Mouse (Mus musculus) heart, embryonic 14.5 days (tissue): ENCODE measurements around the gene Boc. TPM values are rescaled to one million over a fixed set of nuclear protein-coding genes. Genes with fewer than 3 reads are reported as not detected.
"Not testable (repeated sequence)": the region's sequence is repeated elsewhere in the genome, so short reads cannot be mapped to it uniquely, and the experiment has no call there.

Experiments
- ATAC-seq: fragments of 200-750 bp; cut with Nextera tagmentation; 2 replicates; pipeline ENCODE4 v1.8.0; 2017; ENCODE audit warnings: low read depth, moderate TSS enrichment; ENCODE audit not compliant: insufficient number of reproducible peaks, insufficient read depth, low FRiP score
- H3K27ac ChIP-seq, 2 experiments: fragments of 200-500 bp in 1 of 2; fragments of 300-500 bp in 1 of 2; sonication (generic) in 1 of 2; replicated peaks in 1 of 2; 2 replicates each; pipeline ENCODE4 v1.5.1; 2012 to 2014; ENCODE audit warnings: low read depth in 2 of 2, low read length in 2 of 2, control low read depth in 1 of 2, mild to moderate bottlenecking in 1 of 2, mixed read lengths in 1 of 2; ENCODE audit not compliant: control insufficient read depth in 1 of 2, insufficient read depth in 1 of 2
- H3K27me3 ChIP-seq: fragments of 300-500 bp; sonication (generic); 2 replicates; pipeline ENCODE4 v1.6.1; 2014; ENCODE audit warnings: mild to moderate bottlenecking, low read length, control low read depth; ENCODE audit not compliant: control insufficient read depth, insufficient read depth
- H3K36me3 ChIP-seq: fragments of 300-500 bp; sonication (generic); 2 replicates; pipeline ENCODE4 v1.6.1; 2014; ENCODE audit warnings: mild to moderate bottlenecking, control low read depth, low read length, mixed read lengths; ENCODE audit not compliant: control insufficient read depth, insufficient read depth
- H3K4me1 ChIP-seq, 2 experiments: fragments of 200-500 bp in 1 of 2; fragments of 300-500 bp in 1 of 2; sonication (generic) in 1 of 2; 2 replicates each; pipeline ENCODE4 v1.6.1; 2012 to 2014; ENCODE audit warnings: low read length in 2 of 2, control low read depth in 1 of 2, mixed read lengths in 1 of 2; ENCODE audit not compliant: control insufficient read depth in 2 of 2, insufficient read depth in 2 of 2
- H3K4me2 ChIP-seq: fragments of 300-500 bp; sonication (generic); 2 replicates; pipeline ENCODE4 v1.6.1; 2014; ENCODE audit warnings: mild to moderate bottlenecking, low read length
- H3K4me3 ChIP-seq, 2 experiments: fragments of 200-500 bp in 1 of 2; fragments of 300-500 bp in 1 of 2; sonication (generic) in 1 of 2; 2 replicates each; pipeline ENCODE4 v1.5.1; 2012 to 2014; ENCODE audit warnings: low read length in 2 of 2, mild to moderate bottlenecking in 2 of 2, control low read depth in 1 of 2, low read depth in 1 of 2, moderate library complexity in 1 of 2; ENCODE audit not compliant: control insufficient read depth in 1 of 2, insufficient read depth in 1 of 2
- H3K9ac ChIP-seq: fragments of 300-500 bp; sonication (generic); 2 replicates; pipeline ENCODE4 v1.6.1; 2014; ENCODE audit warnings: mild to moderate bottlenecking, low read length
- H3K9me3 ChIP-seq: fragments of 300-500 bp; sonication (generic); 2 replicates; pipeline ENCODE4 v1.6.1; 2016; ENCODE audit warnings: low read length, control low read depth; ENCODE audit not compliant: control insufficient read depth
- WGBS: fragments of 180-500 bp; shearing (Covaris S2); extraction: QIAGEN DNeasy Blood & Tissue Kit; methylation state at CpG from one replicate; pipeline ENCODE4 v1.1.7; 2014; 5-methylcytosine and 5-hydroxymethylcytosine counted together
- polyA plus RNA-seq: library from polyadenylated mRNA; unstranded; fragments of >200 nt; fragmentation: Nextera tagmentation; extraction: Ambion mirVana; gene quantifications from 2 replicates; pipeline ENCODE4 v1.2.1, GENCODE M21; 2014

Boc gene
- polyA plus RNA-seq, 1 experiment from 2014 or later = 7.6 TPM

DNA sequence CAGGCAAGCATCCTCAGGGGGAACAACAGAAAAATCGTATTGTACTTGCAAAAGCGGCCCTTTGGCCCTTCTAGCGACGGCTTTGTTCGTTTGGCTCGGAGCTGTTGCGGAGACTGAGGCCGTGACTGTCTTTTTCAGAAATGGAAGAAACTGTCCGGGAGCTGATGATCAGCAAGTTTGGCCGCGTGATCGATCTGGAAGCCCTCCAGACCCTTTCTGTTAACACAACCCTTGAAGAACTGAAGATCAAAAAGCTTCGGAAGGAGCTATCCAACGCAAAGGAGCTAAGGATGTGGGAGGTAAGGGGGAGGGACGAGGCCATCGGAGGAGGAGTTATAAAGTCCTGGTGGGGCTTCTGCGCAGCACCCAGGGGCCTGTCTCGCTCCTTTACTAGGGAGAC is 79.9 kb downstream of the Boc start:
- H3K4me2 ChIP-seq = peak overlapping the region; percentile 26
- ATAC-seq = no peak
- peaks cover 3% of the 10 kb centered on the region in 2 experiments; a peak in 1 of 4 replicates for H3K4me1 ChIP-seq
- H3K36me3 ChIP-seq = no peaks in the 10 kb centered on the region
- H3K9ac ChIP-seq = no peak overlapping the region
- 0 out of 2 replicates have a peak, but pooled peaks cover 3% of the 10 kb centered on the region for H3K27me3 ChIP-seq
- no peak overlapping the region for H3K4me3 ChIP-seq
- no peak overlapping the region for H3K27ac ChIP-seq
- no peaks in the 10 kb centered on the region for H3K9me3 ChIP-seq
- WGBS = 29% methylated on average over 18 of the region's 18 CpGs

DNA sequence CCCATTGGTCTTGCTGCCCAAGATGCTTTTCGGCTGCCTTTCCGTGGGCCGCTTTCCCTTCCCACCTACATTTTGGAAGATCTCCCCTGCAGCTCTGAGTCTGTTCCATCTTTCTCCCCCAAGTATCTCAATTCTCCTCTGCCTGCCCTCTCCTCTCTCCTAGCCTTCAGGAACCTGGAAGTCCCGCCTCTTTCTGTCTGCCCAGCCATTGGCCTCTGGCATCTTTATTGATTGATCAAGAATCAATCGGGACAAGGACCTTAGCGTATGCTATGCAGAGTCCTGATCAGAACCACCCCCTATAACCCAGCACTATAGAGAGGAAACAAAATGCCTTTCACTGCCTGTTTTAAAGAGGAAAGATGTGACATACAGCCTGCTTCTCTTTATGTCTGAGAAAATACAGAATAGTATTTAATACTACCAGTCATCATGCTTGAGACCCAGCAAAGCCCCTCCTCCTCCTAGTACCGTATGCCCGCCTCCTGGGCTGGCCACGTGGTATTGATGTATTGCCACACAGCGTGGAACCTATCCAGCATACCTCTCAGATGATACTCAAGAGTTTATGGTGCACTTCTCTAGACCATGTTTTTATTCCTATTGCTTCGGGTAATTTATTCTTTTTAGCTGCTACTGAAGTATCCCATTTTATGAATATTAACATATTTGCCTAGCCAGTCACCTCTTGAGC is 82.9 kb downstream of the Boc start:
- Histone ChIP-seq H3K4me1 (0 out of 4 replicates have a peak, but pooled peaks cover 0 to 3% of the 10 kb centered on the region in 2 experiments), H3K27me3 (no peaks in the 10 kb centered on the region), H3K9me3 (no peaks in the 10 kb centered on the region), H3K4me3 (no peak overlapping the region), H3K36me3 (no peaks in the 10 kb centered on the region), H3K27ac (no peak overlapping the region), H3K9ac (no peak overlapping the region), H3K4me2 (no peak overlapping the region)
- 80% methylated on average over 11 of the region's 11 CpGs for WGBS
- ATAC-seq = no peak

DNA sequence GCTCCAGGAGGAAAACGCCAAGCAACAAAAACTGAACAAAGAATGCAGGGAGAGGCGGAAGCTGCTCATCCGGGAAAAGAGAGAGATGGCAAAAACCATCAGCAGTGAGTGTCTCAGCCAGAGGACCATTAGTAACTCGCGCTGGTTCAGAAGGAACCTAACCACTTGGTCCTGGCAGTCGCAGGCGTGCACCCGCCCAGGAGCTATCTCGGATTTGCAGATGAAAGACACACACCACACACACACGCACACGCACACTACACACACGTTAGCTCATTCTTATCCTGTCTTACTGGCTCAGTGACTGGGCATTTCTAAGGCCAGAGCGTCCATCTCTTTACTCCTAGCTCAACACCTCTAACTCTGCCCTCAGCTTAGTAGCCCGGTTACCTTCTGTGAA is 83.4 kb downstream of the Boc start:
- Histone ChIP-seq H3K4me2 (no peak overlapping the region), H3K9ac (no peak overlapping the region), H3K4me1 (no peaks in the 10 kb centered on the region), H3K27me3 (no peaks in the 10 kb centered on the region), H3K36me3 (no peaks in the 10 kb centered on the region), H3K27ac (no peak overlapping the region), H3K4me3 (no peak overlapping the region), H3K9me3 (no peaks in the 10 kb centered on the region)
- no peak for ATAC-seq
- WGBS = 76% methylated on average over 14 of the region's 14 CpGs

DNA sequence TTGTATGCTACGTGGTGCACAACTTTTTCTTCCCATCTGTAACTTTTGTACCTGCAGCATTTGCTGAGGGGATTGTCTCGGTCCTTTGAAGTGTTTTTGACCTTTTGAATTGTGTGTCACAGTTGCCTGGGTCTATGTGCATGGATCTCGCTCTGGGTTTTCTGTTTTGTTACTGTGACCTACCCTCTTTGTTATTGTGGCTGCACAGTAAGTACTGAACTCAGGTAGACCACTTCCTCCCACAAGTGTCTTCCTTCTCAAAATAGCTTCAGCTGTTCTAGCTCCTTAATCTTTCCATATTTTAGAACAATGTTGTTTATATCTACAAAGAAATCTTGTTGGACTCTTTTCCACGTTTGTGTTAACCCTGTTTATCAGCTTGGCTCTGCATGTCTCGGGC is 97.8 kb downstream of the Boc start:
- 70% methylated on average over 5 of the region's 5 CpGs for WGBS
- no peak overlapping the region for H3K9ac ChIP-seq
- H3K36me3 ChIP-seq = no peaks in the 10 kb centered on the region

DNA sequence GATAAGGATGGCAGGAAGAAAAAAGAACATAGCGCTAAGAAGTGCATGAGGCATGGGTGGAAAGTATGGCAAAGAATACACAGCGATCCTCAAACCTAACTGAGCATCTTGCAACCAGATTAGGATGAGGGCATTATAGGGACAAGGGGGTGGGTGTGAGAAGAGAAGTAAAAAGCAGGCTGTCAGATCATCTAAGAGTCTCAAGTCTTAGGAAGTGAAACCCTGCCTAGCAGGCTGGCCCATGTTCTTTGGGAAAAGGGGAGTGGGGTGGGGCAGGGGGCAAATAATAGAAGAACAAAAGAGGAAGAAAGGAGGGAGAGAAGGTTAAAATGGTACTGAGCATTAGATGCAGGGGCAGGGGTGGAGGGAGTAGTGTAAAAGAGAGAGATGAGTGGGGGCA is 99.9 kb downstream of the Boc start:
- H3K4me3 ChIP-seq = no peak overlapping the region
- H3K4me2 ChIP-seq = no peak overlapping the region
- H3K4me1 ChIP-seq = peaks cover 0 to 2% of the 10 kb centered on the region in 2 experiments; a peak in 1 of 4 replicates
- WGBS = 88% methylated on average over 2 of the region's 2 CpGs
- no peak overlapping the region for H3K9ac ChIP-seq
- H3K27ac ChIP-seq = no peak overlapping the region
- H3K9me3 ChIP-seq = no peaks in the 10 kb centered on the region
- no peak for ATAC-seq
- no peaks in the 10 kb centered on the region for H3K27me3 ChIP-seq
- H3K36me3 ChIP-seq = no peaks in the 10 kb centered on the region

More for the DNA sequence above, 97.8 kb downstream of the Boc start:
- H3K27me3 ChIP-seq = no peaks in the 10 kb centered on the region
- H3K4me3 ChIP-seq = no peak overlapping the region
- H3K9me3 ChIP-seq = no peaks in the 10 kb centered on the region
- no peak overlapping the region for H3K27ac ChIP-seq
- peaks cover 0 to 2% of the 10 kb centered on the region in 2 experiments; a peak in 1 of 4 replicates for H3K4me1 ChIP-seq
- no peak overlapping the region for H3K4me2 ChIP-seq
- ATAC-seq = no peak

DNA sequence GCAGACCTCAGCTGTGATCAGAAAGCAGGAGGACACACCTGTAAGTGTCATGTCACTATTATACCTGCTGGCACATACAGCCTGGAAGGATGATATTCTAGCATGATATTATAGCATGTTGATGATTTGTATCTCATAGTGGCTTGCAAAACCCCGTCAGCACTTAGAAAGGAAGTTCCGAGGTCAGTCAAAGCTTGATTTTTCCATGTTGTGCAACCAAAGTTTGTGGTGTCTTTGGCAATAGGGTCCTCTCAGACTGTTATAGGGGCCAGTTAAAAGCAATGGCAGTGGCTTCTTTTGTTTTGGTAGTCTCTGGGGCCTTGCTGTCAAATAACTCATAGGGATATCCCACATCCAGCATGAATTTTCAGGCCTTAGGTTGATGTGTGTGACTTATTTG is 100.8 kb downstream of the Boc start:
- H3K27me3 ChIP-seq = no peaks in the 10 kb centered on the region
- 82% methylated on average over 2 of the region's 2 CpGs for WGBS
- H3K9ac ChIP-seq = no peak overlapping the region
- no peaks in the 10 kb centered on the region for H3K9me3 ChIP-seq
- no peak overlapping the region for H3K4me3 ChIP-seq
- H3K27ac ChIP-seq = no peak overlapping the region
- no peak overlapping the region for H3K4me2 ChIP-seq
- H3K4me1 ChIP-seq = no peaks in the 10 kb centered on the region
- no peak for ATAC-seq
- no peaks in the 10 kb centered on the region for H3K36me3 ChIP-seq

DNA sequence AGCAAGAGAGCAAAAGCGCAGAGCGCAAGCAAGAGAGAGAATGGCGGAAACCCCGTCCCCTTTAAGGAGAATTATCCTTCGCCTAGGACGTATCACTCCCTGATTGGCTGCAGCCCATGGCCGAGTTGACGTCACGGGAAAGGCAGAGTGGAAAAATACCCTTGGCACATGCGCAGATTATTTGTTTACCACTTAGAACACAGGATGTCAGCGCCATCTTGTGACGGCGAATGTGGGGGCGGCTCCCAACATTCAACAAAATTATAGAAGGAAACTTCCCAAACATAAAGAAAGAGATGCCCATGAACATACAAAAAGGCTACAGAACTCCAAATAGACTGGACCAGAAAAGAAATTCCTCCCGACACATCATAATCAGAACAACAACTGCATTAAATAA is 116.8 kb downstream of the Boc start:
- not testable (repeated sequence) for H3K9me3 ChIP-seq, H3K9ac ChIP-seq, H3K4me2 ChIP-seq, H3K4me3 ChIP-seq, H3K27me3 ChIP-seq, H3K36me3 ChIP-seq, H3K27ac ChIP-seq, ATAC-seq, H3K4me1 ChIP-seq
- 91% methylated on average over 15 of the region's 15 CpGs for WGBS

DNA sequence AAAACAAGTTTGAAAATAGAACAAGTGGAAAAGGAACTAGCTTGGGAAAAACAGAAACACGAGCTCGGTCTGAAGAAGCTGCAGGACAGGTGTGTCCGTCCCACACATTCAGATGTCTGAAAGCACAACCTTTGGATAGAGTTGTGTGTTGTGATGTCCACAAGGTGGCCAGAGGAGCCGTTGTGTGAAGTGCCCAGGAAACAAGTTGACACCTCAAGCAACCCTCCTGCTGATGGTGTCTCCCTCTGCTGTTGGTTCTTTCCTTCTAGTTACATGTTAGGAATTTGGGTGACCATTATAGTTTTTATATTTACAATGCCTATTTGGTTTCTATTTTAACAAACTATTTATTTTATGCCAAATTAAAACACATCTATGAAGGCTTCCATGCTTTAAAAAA is 123.2 kb downstream of the Boc start:
- WGBS = 70% methylated on average over 4 of the region's 4 CpGs

More for the DNA sequence above, 123.2 kb downstream of the Boc start:
- no peak overlapping the region for H3K9ac ChIP-seq
- H3K36me3 ChIP-seq = no peaks in the 10 kb centered on the region
- H3K27ac ChIP-seq = no peak overlapping the region
- no peaks in the 10 kb centered on the region for H3K9me3 ChIP-seq
- H3K4me2 ChIP-seq = no peak overlapping the region
- H3K4me1 ChIP-seq = no peaks in the 10 kb centered on the region
- no peak for ATAC-seq
- H3K4me3 ChIP-seq = no peak overlapping the region
- H3K27me3 ChIP-seq = no peaks in the 10 kb centered on the region
